Mouse (Mus musculus) lung, adult 2 months (tissue): ENCODE results near the gene Tpi1.

Experiments used
- CTCF ChIP-seq: fragments of 200-500 bp; IDR thresholded peaks from 2 replicates; pipeline ENCODE4 v1.5.1; 2011; ENCODE audit warnings: mild to moderate bottlenecking, low read length, control low read depth; ENCODE audit not compliant: insufficient read depth
- POLR2A ChIP-seq: fragments of 200-500 bp; IDR thresholded peaks from 2 replicates; pipeline ENCODE4 v1.6.1; 2011; ENCODE audit warnings: low read depth, mild to moderate bottlenecking, control low read depth, low read length, borderline replicate concordance; ENCODE audit errors: extremely low read depth

GRCm38 (mm10) chr6:124817971-124818370, 3.9 kb upstream of the Tpi1 start:
- TF ChIP-seq CTCF (no peak), POLR2A (no peak)
